Mouse (Mus musculus): ENCODE results near the gene Mrtfa. TPM values are rescaled to one million over a fixed set of nuclear protein-coding genes. Genes with fewer than 3 reads are reported as not detected.

Gene Mrtfa
- total and polyA plus RNA-seq, 2 experiments from 2014 or later: 22.6 to 32.1 TPM

- no peaks in the 10 kb centered on the region for H3K27me3 ChIP-seq (ENCODE audit: insufficient read depth, low read length)
- H3K9me3 ChIP-seq (ENCODE audit: low read length): no peaks in the 10 kb centered on the region
- WGBS: 87% methylated on average over 11 of the region's 11 CpGs
- no peak for DNase-seq (ENCODE audit: low spot score)
- TF ChIP-seq CTCF (IDR thresholded peaks at IDR 0.05; ENCODE audit: low read depth): no peak
- H3K27ac ChIP-seq: no peak overlapping the region
- H3K4me2 ChIP-seq (ENCODE audit: low read depth, low read length): no peak overlapping the region
- H3K4me3 ChIP-seq (ENCODE audit: low read length): no peak overlapping the region
- no peak for ATAC-seq
- H3K9ac ChIP-seq (replicated peaks; ENCODE audit: low read length): no peak overlapping the region
- H3K36me3 ChIP-seq (ENCODE audit: insufficient read depth, low read length): no peaks in the 10 kb centered on the region
- H3K4me1 ChIP-seq (ENCODE audit: insufficient read depth, low read length): peaks cover 5% of the 10 kb centered on the region; the same call in 1 of the 2 replicates
These were observed 91.3 kb downstream of the Mrtfa start for GRCm38 (mm10) chr15:81099269-81099668.

- Histone ChIP-seq H3K27ac (no peak overlapping the region), H3K9me3 (ENCODE audit: low read length) (no peaks in the 10 kb centered on the region), H3K36me3 (ENCODE audit: insufficient read depth, low read length) (no peaks in the 10 kb centered on the region), H3K4me3 (ENCODE audit: low read length) (no peak overlapping the region), H3K9ac (replicated peaks; ENCODE audit: low read length) (no peak overlapping the region), H3K27me3 (ENCODE audit: insufficient read depth, low read length) (no peaks in the 10 kb centered on the region), H3K4me1 (ENCODE audit: insufficient read depth, low read length) (peaks cover 3% of the 10 kb centered on the region; the same call in 1 of the 2 replicates), H3K4me2 (ENCODE audit: low read depth, low read length) (no peak overlapping the region)
- no peak for TF ChIP-seq CTCF (IDR thresholded peaks at IDR 0.05; ENCODE audit: low read depth)
- ATAC-seq: no peak
- no peak for DNase-seq (ENCODE audit: low spot score)
- WGBS: 94% methylated on average over 3 of the region's 3 CpGs
These were observed 91.9 kb downstream of the Mrtfa start for GRCm38 (mm10) chr15:81098689-81099088.

DNA sequence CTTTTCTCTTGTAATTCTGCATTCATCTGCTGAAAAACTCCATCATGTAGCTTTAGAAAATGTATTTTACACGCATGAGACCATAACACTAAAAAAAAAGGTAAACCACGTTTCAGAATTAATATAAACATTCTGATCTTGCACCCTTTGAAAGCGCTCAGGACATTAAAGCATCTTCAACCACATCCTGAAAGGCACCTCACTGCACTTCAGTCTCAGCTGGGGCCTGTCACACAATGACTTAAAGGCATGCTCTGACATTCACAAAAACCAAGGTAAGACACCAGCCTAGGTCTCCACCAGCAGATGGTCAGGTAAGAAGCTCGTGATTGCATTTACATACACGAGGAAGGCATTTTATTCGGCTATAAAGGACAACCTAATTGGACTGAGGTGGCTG lies 92.7 kb downstream of the Mrtfa start:
- Histone ChIP-seq H3K9me3 (ENCODE audit: low read length) (no peaks in the 10 kb centered on the region), H3K4me2 (ENCODE audit: low read depth, low read length) (no peak overlapping the region), H3K9ac (replicated peaks; ENCODE audit: low read length) (no peak overlapping the region), H3K4me1 (ENCODE audit: insufficient read depth, low read length) (peaks cover 3% of the 10 kb centered on the region; the same call in 1 of the 2 replicates), H3K27ac (no peak overlapping the region), H3K36me3 (ENCODE audit: insufficient read depth, low read length) (no peaks in the 10 kb centered on the region), H3K4me3 (ENCODE audit: low read length) (no peak overlapping the region), H3K27me3 (ENCODE audit: insufficient read depth, low read length) (no peaks in the 10 kb centered on the region)
- no peak for TF ChIP-seq CTCF (IDR thresholded peaks at IDR 0.05; ENCODE audit: low read depth)
- no peak for ATAC-seq
- no peak for DNase-seq (ENCODE audit: low spot score)
- WGBS: 84% methylated on average over 6 of the region's 6 CpGs

- H3K4me2 ChIP-seq (ENCODE audit: low read depth, low read length): no peak overlapping the region
- no peaks in the 10 kb centered on the region for H3K9me3 ChIP-seq (ENCODE audit: low read length)
- no peaks in the 10 kb centered on the region for H3K4me1 ChIP-seq (ENCODE audit: insufficient read depth, low read length)
- H3K27ac ChIP-seq: no peak overlapping the region
- no peaks in the 10 kb centered on the region for H3K36me3 ChIP-seq (ENCODE audit: insufficient read depth, low read length)
- H3K27me3 ChIP-seq (ENCODE audit: insufficient read depth, low read length): no peaks in the 10 kb centered on the region
- DNase-seq (ENCODE audit: low spot score) (no peak), ATAC-seq (no peak)
- H3K4me3 ChIP-seq (ENCODE audit: low read length): no peak overlapping the region
- WGBS: 31% methylated on average over 4 of the region's 4 CpGs
- TF ChIP-seq CTCF (IDR thresholded peaks at IDR 0.05; ENCODE audit: low read depth): no peak
- H3K9ac ChIP-seq (replicated peaks; ENCODE audit: low read length): no peak overlapping the region
These were observed 93.1 kb downstream of the Mrtfa start for GRCm38 (mm10) chr15:81097456-81097855.

- WGBS: 76% methylated on average over 7 of the region's 7 CpGs
- no peaks in the 10 kb centered on the region for H3K9me3 ChIP-seq (ENCODE audit: low read length)
- DNase-seq (ENCODE audit: low spot score): no peak
These were observed 94.1 kb downstream of the Mrtfa start for GRCm38 (mm10) chr15:81096329-81097055.

GRCm38 (mm10) chr15:81093032-81093431 lies 97.5 kb downstream of the Mrtfa start:
- Histone ChIP-seq H3K4me2 (ENCODE audit: low read depth, low read length) (no peak overlapping the region), H3K9me3 (ENCODE audit: low read length) (no peaks in the 10 kb centered on the region), H3K27ac (no peak overlapping the region), H3K27me3 (ENCODE audit: insufficient read depth, low read length) (no peaks in the 10 kb centered on the region), H3K9ac (replicated peaks; ENCODE audit: low read length) (no peak overlapping the region), H3K36me3 (ENCODE audit: insufficient read depth, low read length) (no peaks in the 10 kb centered on the region), H3K4me1 (ENCODE audit: insufficient read depth, low read length) (no peaks in the 10 kb centered on the region), H3K4me3 (ENCODE audit: low read length) (no peak overlapping the region)
- no peak for TF ChIP-seq CTCF (IDR thresholded peaks at IDR 0.05; ENCODE audit: low read depth)
- 85% methylated on average over 4 of the region's 4 CpGs for WGBS
- ATAC-seq (no peak), DNase-seq (ENCODE audit: low spot score) (no peak)

More at GRCm38 (mm10) chr15:81096329-81097055, 94.1 kb downstream of the Mrtfa start:
- H3K4me1 ChIP-seq (ENCODE audit: insufficient read depth, low read length): no peaks in the 10 kb centered on the region
- no peak for TF ChIP-seq CTCF (IDR thresholded peaks at IDR 0.05; ENCODE audit: low read depth)
- H3K27me3 ChIP-seq (ENCODE audit: insufficient read depth, low read length): no peaks in the 10 kb centered on the region
- no peak overlapping the region for H3K9ac ChIP-seq (replicated peaks; ENCODE audit: low read length)
- H3K27ac ChIP-seq: no peak overlapping the region
- H3K4me2 ChIP-seq (ENCODE audit: low read depth, low read length): no peak overlapping the region
- no peaks in the 10 kb centered on the region for H3K36me3 ChIP-seq (ENCODE audit: insufficient read depth, low read length)
- no peak overlapping the region for H3K4me3 ChIP-seq (ENCODE audit: low read length)
- ATAC-seq: no peak

- Histone ChIP-seq H3K36me3 (ENCODE audit: insufficient read depth, low read length) (no peaks in the 10 kb centered on the region), H3K27ac (no peak overlapping the region), H3K27me3 (ENCODE audit: insufficient read depth, low read length) (no peaks in the 10 kb centered on the region), H3K9me3 (ENCODE audit: low read length) (no peaks in the 10 kb centered on the region), H3K4me1 (ENCODE audit: insufficient read depth, low read length) (peaks cover under 1% of the 10 kb centered on the region; the same call in 1 of the 2 replicates), H3K9ac (replicated peaks; ENCODE audit: low read length) (no peak overlapping the region), H3K4me3 (ENCODE audit: low read length) (no peak overlapping the region), H3K4me2 (ENCODE audit: low read depth, low read length) (no peak overlapping the region)
- DNase-seq (ENCODE audit: low spot score) (no peak), ATAC-seq (no peak)
- no peak for TF ChIP-seq CTCF (IDR thresholded peaks at IDR 0.05; ENCODE audit: low read depth)
- 75% methylated on average over 9 of the region's 9 CpGs for WGBS
These were observed 98.8 kb downstream of the Mrtfa start for GRCm38 (mm10) chr15:81091718-81092117.

All from hindbrain, postnatal 0 days (tissue).